Mouse (Mus musculus): ENCODE data around the gene Rnf185. TPM values are rescaled to one million over a fixed set of nuclear protein-coding genes. Genes with fewer than 3 reads are reported as not detected.
A peak's percentile ranks its signal among the peaks of the same experiment; 100 is the strongest.

Gene Rnf185
- polyA plus RNA-seq, 1 experiment = 28.7 TPM

GRCm38 (mm10) chr11:3428632-3429031, 23.5 kb downstream of the Rnf185 start:
- Histone ChIP-seq H3K4me1 (ENCODE audit: control insufficient read depth, insufficient read depth, low read length) (no peaks in the 10 kb centered on the region), H3K27ac (ENCODE audit: insufficient read depth, low read length) (no peak overlapping the region), H3K4me3 (ENCODE audit: insufficient read depth, low read length) (no peak overlapping the region)
- TF ChIP-seq CTCF (IDR thresholded peaks at IDR 0.05; ENCODE audit: extremely low read depth, insufficient read depth, low read length) = no peak
- no peak for TF ChIP-seq POLR2A (IDR thresholded peaks at IDR 0.05; ENCODE audit: extremely low read depth, insufficient read depth, low read length)

GRCm38 (mm10) chr11:3427697-3428230, 24.4 kb downstream of the Rnf185 start:
- TF ChIP-seq CTCF (IDR thresholded peaks at IDR 0.05; ENCODE audit: extremely low read depth, insufficient read depth, low read length) (no peak), POLR2A (IDR thresholded peaks at IDR 0.05; ENCODE audit: extremely low read depth, insufficient read depth, low read length) (no peak)
- H3K27ac ChIP-seq (ENCODE audit: insufficient read depth, low read length) = no peak overlapping the region
- H3K4me3 ChIP-seq (ENCODE audit: insufficient read depth, low read length) = no peak overlapping the region
- H3K4me1 ChIP-seq (ENCODE audit: control insufficient read depth, insufficient read depth, low read length) = no peaks in the 10 kb centered on the region

DNA sequence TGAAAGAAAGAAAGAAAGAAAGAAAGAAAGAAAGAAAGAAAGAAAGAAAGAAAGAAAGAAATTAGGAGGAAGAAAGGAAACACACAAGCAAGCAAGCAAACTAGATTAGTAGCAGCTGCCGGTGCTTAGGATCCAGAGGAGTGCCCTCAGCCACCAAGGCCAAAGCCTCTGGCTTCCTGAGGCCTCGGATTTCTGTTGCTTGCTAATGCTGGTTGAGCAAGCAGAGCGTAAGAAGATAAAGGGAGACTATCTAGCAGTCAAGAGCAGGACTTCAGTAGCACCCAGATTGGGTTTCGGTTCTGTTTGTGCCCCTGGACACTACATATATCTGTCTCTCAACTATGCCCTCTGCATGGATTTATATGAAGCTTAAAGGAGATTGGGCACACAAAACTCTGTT, 29.9 kb downstream of the Rnf185 start:
- H3K4me3 ChIP-seq (ENCODE audit: insufficient read depth, low read length) = no peak overlapping the region
- TF ChIP-seq CTCF (IDR thresholded peaks at IDR 0.05; ENCODE audit: extremely low read depth, insufficient read depth, low read length) (no peak), POLR2A (IDR thresholded peaks at IDR 0.05; ENCODE audit: extremely low read depth, insufficient read depth, low read length) (no peak)
- H3K27ac ChIP-seq (ENCODE audit: insufficient read depth, low read length) = no peak overlapping the region

DNA sequence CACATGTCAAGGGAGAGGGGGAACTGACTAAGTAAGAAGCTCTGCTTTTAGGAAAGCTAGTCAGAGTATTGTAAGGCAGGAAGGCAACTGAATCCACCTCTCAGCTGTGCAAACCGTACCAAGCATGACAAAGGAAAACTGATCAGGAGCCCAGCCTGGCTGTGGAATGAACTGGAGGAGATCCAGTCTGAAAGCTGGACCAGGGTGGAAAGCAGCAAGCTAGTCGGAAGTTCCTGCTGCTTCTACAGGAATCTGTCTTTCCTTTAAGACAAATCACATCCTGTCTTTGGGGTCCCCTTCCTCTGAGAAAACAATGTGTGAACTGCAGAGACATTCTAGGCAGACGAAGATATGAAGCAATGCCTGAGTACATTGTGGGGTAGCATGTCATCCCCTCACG, 33.4 kb downstream of the Rnf185 start:
- Histone ChIP-seq H3K27ac (ENCODE audit: insufficient read depth, low read length) (no peak overlapping the region), H3K4me3 (ENCODE audit: insufficient read depth, low read length) (no peak overlapping the region), H3K4me1 (ENCODE audit: control insufficient read depth, insufficient read depth, low read length) (no peaks in the 10 kb centered on the region)
- TF ChIP-seq CTCF (IDR thresholded peaks at IDR 0.05; ENCODE audit: extremely low read depth, insufficient read depth, low read length) (no peak), POLR2A (IDR thresholded peaks at IDR 0.05; ENCODE audit: extremely low read depth, insufficient read depth, low read length) (no peak)

More for the DNA sequence above, 29.9 kb downstream of the Rnf185 start:
- no peaks in the 10 kb centered on the region for H3K4me1 ChIP-seq (ENCODE audit: control insufficient read depth, insufficient read depth, low read length)

DNA sequence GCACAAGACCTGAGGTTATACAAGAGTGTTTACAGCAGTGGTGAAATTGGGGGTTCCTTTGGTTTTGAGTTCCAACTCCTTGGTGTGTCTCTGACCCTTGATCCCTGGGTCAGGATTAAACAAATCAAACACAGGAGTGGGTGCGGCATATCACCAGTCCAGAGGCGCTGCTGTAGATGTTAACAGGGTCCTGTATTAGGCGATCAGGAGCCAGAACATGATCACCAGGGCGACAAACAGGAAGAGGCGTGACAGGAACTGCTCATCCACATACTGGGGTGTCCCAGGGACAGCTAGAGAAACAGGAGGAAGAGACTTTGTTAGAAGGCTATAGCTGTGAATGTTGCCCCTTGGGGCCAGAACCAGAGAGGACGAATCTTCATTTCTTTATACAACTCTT, 34.4 kb downstream of the Rnf185 start:
- Histone ChIP-seq H3K27ac (ENCODE audit: insufficient read depth, low read length) (no peak overlapping the region), H3K4me1 (ENCODE audit: control insufficient read depth, insufficient read depth, low read length) (no peaks in the 10 kb centered on the region), H3K4me3 (ENCODE audit: insufficient read depth, low read length) (no peak overlapping the region)
- TF ChIP-seq POLR2A (IDR thresholded peaks at IDR 0.05; ENCODE audit: extremely low read depth, insufficient read depth, low read length) (no peak), CTCF (IDR thresholded peaks at IDR 0.05; ENCODE audit: extremely low read depth, insufficient read depth, low read length) (no peak)

DNA sequence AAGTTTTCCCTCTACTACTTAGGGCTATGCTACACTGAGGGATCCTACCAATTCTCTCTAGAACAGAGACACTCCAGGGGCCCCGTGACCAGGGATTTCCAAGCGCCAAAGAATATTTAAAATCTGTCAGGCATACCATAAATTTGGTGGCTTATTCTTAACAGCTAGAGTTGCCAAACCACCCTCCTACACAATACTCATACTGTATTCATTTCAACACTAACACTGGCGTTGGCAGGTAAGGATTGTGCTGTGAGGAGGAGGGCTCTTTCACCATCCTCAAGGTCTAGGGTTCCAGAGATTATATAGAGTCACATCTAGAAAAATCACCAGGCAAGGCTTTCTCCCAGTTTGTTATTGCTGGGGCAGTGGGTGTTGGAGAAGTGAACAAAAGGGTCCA, 35.8 kb downstream of the Rnf185 start:
- TF ChIP-seq POLR2A (IDR thresholded peaks at IDR 0.05; ENCODE audit: extremely low read depth, insufficient read depth, low read length) (no peak), CTCF (IDR thresholded peaks at IDR 0.05; ENCODE audit: extremely low read depth, insufficient read depth, low read length) (no peak)
- no peak overlapping the region for H3K27ac ChIP-seq (ENCODE audit: insufficient read depth, low read length)
- no peaks in the 10 kb centered on the region for H3K4me1 ChIP-seq (ENCODE audit: control insufficient read depth, insufficient read depth, low read length)
- no peak overlapping the region for H3K4me3 ChIP-seq (ENCODE audit: insufficient read depth, low read length)

DNA sequence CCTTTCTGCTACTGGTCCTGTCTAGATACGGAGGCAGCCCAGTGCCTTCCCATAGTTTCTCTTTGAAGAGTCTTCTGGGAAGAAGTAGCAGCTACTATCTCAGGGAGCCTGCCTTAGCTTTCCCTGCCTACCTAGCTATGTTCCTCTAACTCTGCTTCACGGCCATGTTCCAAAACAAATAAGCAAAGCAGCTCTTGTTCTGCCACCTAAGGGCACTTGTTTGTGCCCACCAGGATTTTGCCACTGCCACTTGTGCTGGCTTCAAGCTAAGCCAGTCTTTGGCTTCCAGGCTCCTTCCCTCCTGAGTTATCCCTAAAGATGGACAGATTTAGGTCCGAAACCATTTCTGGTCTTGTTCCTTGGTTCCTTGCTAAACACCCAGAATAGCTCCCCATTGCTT, 40.1 kb downstream of the Rnf185 start:
- Histone ChIP-seq H3K4me3 (ENCODE audit: insufficient read depth, low read length) (no peak overlapping the region), H3K27ac (ENCODE audit: insufficient read depth, low read length) (no peak overlapping the region), H3K4me1 (ENCODE audit: control insufficient read depth, insufficient read depth, low read length) (no peaks in the 10 kb centered on the region)
- TF ChIP-seq POLR2A (IDR thresholded peaks at IDR 0.05; ENCODE audit: extremely low read depth, insufficient read depth, low read length) (no peak), CTCF (IDR thresholded peaks at IDR 0.05; ENCODE audit: extremely low read depth, insufficient read depth, low read length) (no peak)

DNA sequence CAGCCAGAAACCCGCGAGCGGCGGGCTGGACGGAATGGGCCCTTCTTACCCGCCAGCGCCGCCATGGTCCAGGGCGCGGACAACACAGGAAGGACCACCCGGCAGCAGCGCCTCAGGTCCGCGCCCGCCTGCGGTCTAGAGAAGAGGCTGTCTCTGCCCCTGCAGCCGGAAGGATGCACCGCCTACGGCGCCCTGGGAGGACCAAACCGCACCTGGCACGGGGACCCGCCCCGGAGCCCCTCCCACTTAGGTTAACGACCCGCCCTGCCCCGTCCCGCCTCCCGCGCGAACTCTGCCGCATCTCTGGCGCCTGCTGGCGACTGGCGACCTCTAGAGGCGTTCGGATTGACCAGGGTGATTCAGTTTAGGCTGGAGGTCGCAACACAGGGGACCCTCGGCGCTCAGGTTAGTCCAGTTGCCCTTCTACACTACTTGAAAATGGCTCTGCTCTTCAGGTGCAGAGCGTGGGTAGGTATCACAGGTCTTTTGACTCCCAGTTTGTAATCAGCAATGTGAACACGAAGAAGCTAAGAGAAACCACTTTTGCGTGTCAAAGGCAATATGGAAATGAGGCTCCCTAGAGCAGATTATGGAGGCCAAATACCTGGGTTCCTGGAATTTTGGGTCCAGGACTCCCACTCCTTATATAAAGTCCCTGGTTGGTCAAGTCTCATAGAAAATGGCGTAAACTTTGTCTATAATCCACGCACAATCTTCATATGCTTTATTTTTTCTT, 43.0 kb downstream of the Rnf185 start, which contains the start of gene Limk2:
Gene Limk2, minus strand, starts transcription at position 193 of the 736 bp plus-strand sequence.
- TF ChIP-seq POLR2A (IDR thresholded peaks at IDR 0.05; ENCODE audit: extremely low read depth, insufficient read depth, low read length) (peak; percentile 17; the same call in 1 of the 2 replicates), CTCF (IDR thresholded peaks at IDR 0.05; ENCODE audit: extremely low read depth, insufficient read depth, low read length) (peak; percentile 53)
- Histone ChIP-seq H3K27ac (ENCODE audit: insufficient read depth, low read length) (0 out of 2 replicates have a peak within 1 kb of the TSS, but pooled peaks have one; percentile 9), H3K4me1 (ENCODE audit: control insufficient read depth, insufficient read depth, low read length) (0 out of 2 replicates have a peak, but pooled peaks cover 2% of the 10 kb centered on the region)

GRCm38 (mm10) chr11:3408131-3408996, 43.8 kb downstream of the Rnf185 start:
- H3K4me1 ChIP-seq (ENCODE audit: control insufficient read depth, insufficient read depth, low read length) = 0 out of 2 replicates have a peak, but pooled peaks cover 2% of the 10 kb centered on the region
- 0 out of 2 replicates have a peak overlapping the region, but pooled peaks have one; percentile 9 for H3K27ac ChIP-seq (ENCODE audit: insufficient read depth, low read length)
- TF ChIP-seq POLR2A (IDR thresholded peaks at IDR 0.05; ENCODE audit: extremely low read depth, insufficient read depth, low read length) = no peak
- TF ChIP-seq CTCF (IDR thresholded peaks at IDR 0.05; ENCODE audit: extremely low read depth, insufficient read depth, low read length) = no peak
- H3K4me3 ChIP-seq (ENCODE audit: insufficient read depth, low read length) = peak overlapping the region; percentile 67

More for the DNA sequence above, 43.0 kb downstream of the Rnf185 start, which contains the start of gene Limk2:
- peak within 1 kb of the TSS; percentile 67 for H3K4me3 ChIP-seq (ENCODE audit: insufficient read depth, low read length)
